Mouse (Mus musculus) CH12.LX (cell line): ENCODE data around the gene Tmem170. TPM values are rescaled to one million over a fixed set of nuclear protein-coding genes. Genes with fewer than 3 reads are reported as not detected.

Experiments
- DNase-seq: peaks from one replicate; pipeline ENCODE4 v3.0.0-alpha.2; 2013; ENCODE audit errors: extremely low read depth
- H3K27ac ChIP-seq: 2 replicates; pipeline ENCODE4 v1.5.1; 2012; ENCODE audit warnings: low read depth, mild to moderate bottlenecking, control low read depth, moderate library complexity; ENCODE audit not compliant: insufficient read depth
- H3K27me3 ChIP-seq: replicated peaks from 2 replicates; pipeline ENCODE3; 2012; ENCODE audit warnings: inconsistent platforms
- H3K36me3 ChIP-seq, 2 experiments: replicated peaks in 1 of 2; 2 replicates each; pipeline versions ENCODE3 to v1.6.1; 2012; ENCODE audit warnings: inconsistent platforms in 1 of 2, low read length in 1 of 2, mild to moderate bottlenecking in 1 of 2, mixed read lengths in 1 of 2, moderate library complexity in 1 of 2; ENCODE audit not compliant: control insufficient read depth in 1 of 2, insufficient read depth in 1 of 2
- H3K4me1 ChIP-seq, 2 experiments: 2 replicates each; pipeline ENCODE4 v1.6.1; 2012; ENCODE audit warnings: inconsistent platforms in 1 of 2, moderate library complexity in 1 of 2; ENCODE audit not compliant: insufficient read depth in 2 of 2, control insufficient read depth in 1 of 2
- H3K4me2 ChIP-seq: 2 replicates; pipeline ENCODE4 v1.6.1; 2012; ENCODE audit warnings: low read depth, mild to moderate bottlenecking, control low read depth; ENCODE audit not compliant: poor library complexity, insufficient read depth, severe bottlenecking
- H3K4me3 ChIP-seq, 3 experiments: fragments of 150-350 bp in 1 of 3; sonication (generic) in 1 of 3; replicated peaks in 1 of 3; 2 replicates each; pipeline versions ENCODE3 to v1.5.1; 2011 to 2012; ENCODE audit warnings: low read depth in 2 of 3, low read length in 2 of 3, mild to moderate bottlenecking in 2 of 3, moderate library complexity in 2 of 3, control low read depth in 1 of 3, improper control_type of control experiment in 1 of 3, inconsistent platforms in 1 of 3, mixed read lengths in 1 of 3; ENCODE audit not compliant: poor library complexity in 1 of 3
- H3K79me2 ChIP-seq: replicated peaks from 2 replicates; pipeline ENCODE4 v1.6.1; 2012; ENCODE audit warnings: mild to moderate bottlenecking, moderate library complexity; ENCODE audit not compliant: control insufficient read depth, poor library complexity, insufficient read depth, severe bottlenecking; ENCODE audit errors: extremely low read depth
- H3K9ac ChIP-seq: 2 replicates; pipeline ENCODE4 v1.6.1; 2012; ENCODE audit warnings: low read depth, mild to moderate bottlenecking, control low read depth, moderate library complexity; ENCODE audit not compliant: insufficient read depth
- H3K9me3 ChIP-seq: replicated peaks from 2 replicates; pipeline ENCODE3; 2012; ENCODE audit warnings: low read length, inconsistent platforms, mixed read lengths
- BHLHE40 ChIP-seq: IDR thresholded peaks from 2 replicates; pipeline ENCODE4 v1.6.1; 2011; ENCODE audit warnings: mild to moderate bottlenecking, low read depth, low read length, improper control_type of control experiment
- CTCF ChIP-seq, 2 experiments: IDR thresholded peaks in 1 of 2; conservative IDR thresholded peaks in 1 of 2; 2 replicates each; pipeline ENCODE4 v1.5.1; 2011 to 2012; ENCODE audit warnings: low read depth in 2 of 2, low read length in 2 of 2, improper control_type of control experiment in 1 of 2, inconsistent platforms in 1 of 2, mild to moderate bottlenecking in 1 of 2, moderate library complexity in 1 of 2
- E2F4 ChIP-seq: IDR thresholded peaks from 2 replicates; pipeline ENCODE4 v1.6.1; 2011; ENCODE audit warnings: low read depth, low read length, improper control_type of control experiment; ENCODE audit not compliant: insufficient replicate concordance
- ETS1 ChIP-seq: conservative IDR thresholded peaks from 2 replicates; pipeline ENCODE4 v1.6.1; 2012; ENCODE audit warnings: low read depth, mild to moderate bottlenecking, inconsistent platforms, low read length, improper control_type of control experiment, moderate library complexity
- HCFC1 ChIP-seq: IDR thresholded peaks from 2 replicates; pipeline ENCODE4 v1.6.1; 2012; ENCODE audit warnings: low read depth, mild to moderate bottlenecking, inconsistent platforms, low read length, improper control_type of control experiment
- IRF4 ChIP-seq: IDR thresholded peaks from 2 replicates; pipeline ENCODE4 v1.6.1; 2014; ENCODE audit warnings: low read depth, mild to moderate bottlenecking, inconsistent platforms, low read length, improper control_type of control experiment
- JUN ChIP-seq: IDR thresholded peaks from 2 replicates; pipeline ENCODE4 v1.6.1; 2011; ENCODE audit warnings: low read depth, mild to moderate bottlenecking, low read length, improper control_type of control experiment, moderate library complexity; ENCODE audit not compliant: insufficient read depth
- JUND ChIP-seq: conservative IDR thresholded peaks from 2 replicates; pipeline ENCODE4 v1.6.1; 2011; ENCODE audit warnings: low read depth, low read length, improper control_type of control experiment
- KAT2A ChIP-seq: IDR thresholded peaks from 2 replicates; pipeline ENCODE4 v1.6.1; 2012; ENCODE audit warnings: low read length, improper control_type of control experiment, inconsistent platforms; ENCODE audit not compliant: insufficient replicate concordance
- MAFK ChIP-seq: IDR thresholded peaks from 2 replicates; pipeline ENCODE4 v1.6.1; 2011; ENCODE audit warnings: low read length, improper control_type of control experiment; ENCODE audit not compliant: insufficient replicate concordance
- MAX ChIP-seq: IDR thresholded peaks from 2 replicates; pipeline ENCODE4 v1.6.1; 2011; ENCODE audit warnings: low read length, improper control_type of control experiment
- MEF2A ChIP-seq: IDR thresholded peaks from 2 replicates; pipeline ENCODE4 v1.6.1; 2014; ENCODE audit warnings: low read depth, mild to moderate bottlenecking, inconsistent platforms, low read length, improper control_type of control experiment, borderline replicate concordance
- MYC ChIP-seq: IDR thresholded peaks from 2 replicates; pipeline ENCODE4 v1.6.1; 2011; ENCODE audit warnings: low read depth, mild to moderate bottlenecking, improper control_type of control experiment, low read length
- NELFE ChIP-seq: IDR thresholded peaks from 2 replicates; pipeline ENCODE4 v1.6.1; 2011; ENCODE audit warnings: low read depth, low read length, improper control_type of control experiment
- NRF1 ChIP-seq: IDR thresholded peaks from 2 replicates; pipeline ENCODE4 v1.6.1; 2014; ENCODE audit warnings: low read depth, mild to moderate bottlenecking, inconsistent platforms, low read length, improper control_type of control experiment, moderate library complexity
- PAX5 ChIP-seq: IDR thresholded peaks from 2 replicates; pipeline ENCODE4 v1.6.1; 2012; ENCODE audit warnings: low read length, inconsistent platforms, mixed read lengths
- POLR2A ChIP-seq: IDR thresholded peaks from 2 replicates; pipeline ENCODE4 v1.6.1; 2011; ENCODE audit warnings: low read depth, mild to moderate bottlenecking, improper control_type of control experiment, low read length
- POLR2AphosphoS2 ChIP-seq: IDR thresholded peaks from 2 replicates; pipeline ENCODE4 v1.6.1; 2011; ENCODE audit warnings: low read depth, low read length, improper control_type of control experiment
- RAD21 ChIP-seq: IDR thresholded peaks from 2 replicates; pipeline ENCODE4 v1.6.1; 2011; ENCODE audit warnings: low read depth, mild to moderate bottlenecking, low read length, improper control_type of control experiment, moderate library complexity
- RCOR1 ChIP-seq: conservative IDR thresholded peaks from 2 replicates; pipeline ENCODE4 v1.6.1; 2012; ENCODE audit warnings: low read depth, mild to moderate bottlenecking, inconsistent platforms, low read length, improper control_type of control experiment
- SIN3A ChIP-seq: IDR thresholded peaks from 2 replicates; pipeline ENCODE4 v1.6.1; 2012; ENCODE audit warnings: low read length, improper control_type of control experiment, inconsistent platforms
- SMC3 ChIP-seq: IDR thresholded peaks from 2 replicates; pipeline ENCODE4 v1.6.1; 2011; ENCODE audit warnings: low read depth, low read length, improper control_type of control experiment
- TBP ChIP-seq: conservative IDR thresholded peaks from 2 replicates; pipeline ENCODE4 v1.6.1; 2011; ENCODE audit warnings: low read depth, low read length, improper control_type of control experiment
- UBTF ChIP-seq: IDR thresholded peaks from 2 replicates; pipeline ENCODE4 v1.6.1; 2012; ENCODE audit warnings: low read depth, mild to moderate bottlenecking, inconsistent platforms, low read length, improper control_type of control experiment, moderate library complexity
- USF2 ChIP-seq: conservative IDR thresholded peaks from 2 replicates; pipeline ENCODE4 v1.6.1; 2011; ENCODE audit warnings: low read depth, low read length, improper control_type of control experiment
- ZMIZ1 ChIP-seq: IDR thresholded peaks from 2 replicates; pipeline ENCODE4 v1.6.1; 2012; ENCODE audit warnings: low read depth, mild to moderate bottlenecking, inconsistent platforms, low read length, improper control_type of control experiment
- ZNF384 ChIP-seq: IDR thresholded peaks from 2 replicates; pipeline ENCODE4 v1.6.1; 2012; ENCODE audit warnings: low read depth, low read length, improper control_type of control experiment, inconsistent platforms
- dilution Hi-C: fragments of 300-500 bp; cut with MboI; formaldehyde crosslinking; loops from 2 replicates; pipeline ENCODE4 v1.14.3; 2020; ENCODE audit warnings: low sequenced_read_pairs; ENCODE audit not compliant: extremely low pct_unique_long_range_greater_than_20kb, extremely low pct_ligation_motif_present
- in situ Hi-C: fragments of 300-500 bp; cut with MboI; formaldehyde crosslinking; loops from 3 replicates; pipeline ENCODE4 v1.14.3; 2019; ENCODE audit warnings: low sequenced_read_pairs, low pct_ligation_motif_present, low pct_unique_long_range_greater_than_20kb, mixed read lengths
- polyA plus RNA-seq: library from polyadenylated mRNA; unstranded; fragments of >175 nt; gene quantifications from 2 replicates; pipeline ENCODE4 v1.2.1, GENCODE M21; 2012; ENCODE audit warnings: low read depth; ENCODE audit not compliant: insufficient read length
- total RNA-seq, 2 experiments: library from RNA; depleted of rRNA; stranded (reverse); fragments of 300-350 nt in 1 of 2; fragments of >200 nt in 1 of 2; gene quantifications; 2 replicates each; pipeline ENCODE4 v1.2.3; 2012 to 2014

The Tmem170 gene
- total and polyA plus RNA-seq, 3 experiments: 1.6 to 2.5 (median 2.4) TPM

DNA sequence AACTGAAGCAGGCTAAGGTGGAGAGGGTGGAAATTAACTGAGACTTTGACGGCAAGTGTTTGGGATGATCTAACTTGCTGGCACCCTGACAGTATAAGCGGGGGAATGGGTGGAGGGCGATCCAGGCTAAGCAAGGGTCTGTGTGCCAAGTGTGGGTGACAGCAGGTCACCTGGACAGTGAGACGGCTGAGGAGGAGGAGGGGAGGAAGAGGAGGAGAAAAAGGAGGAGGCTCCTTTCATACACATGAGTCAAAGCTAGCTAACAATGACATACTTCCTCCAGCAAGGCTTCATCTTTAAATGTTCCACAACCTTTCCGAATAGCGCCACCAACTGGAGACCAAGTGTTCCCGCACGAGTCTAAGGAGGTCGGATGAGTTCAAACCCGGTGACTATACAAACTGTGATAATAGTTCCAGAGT, 46.8 kb upstream of the Tmem170 start:
- H3K4me2 ChIP-seq: peak overlapping the region; percentile 42; the same call in 1 of the 2 replicates
- peak overlapping the region; percentile 16 to 42 (median 36) for H3K4me3 ChIP-seq
- TF ChIP-seq POLR2AphosphoS2 (no peak), JUN (0 out of 2 replicates have a peak, but pooled peaks have one; percentile 23), SIN3A (no peak), ZMIZ1 (no peak), RAD21 (peak; percentile 74), ZNF384 (no peak), IRF4 (peak; percentile 64; the same call in 1 of the 2 replicates), PAX5 (no peak), POLR2A (peak; percentile 52), BHLHE40 (no peak), CTCF (conservative IDR thresholded peaks at IDR 0.05 in 1 of 2, IDR thresholded peaks at IDR 0.05 in 1 of 2; ENCODE audit: low read depth in 2 of 2, low read length in 2 of 2) (peak; percentile 67 to 85), HCFC1 (peak; percentile 52), MAX (peak; percentile 64; the same call in 1 of the 2 replicates), NELFE (0 out of 2 replicates have a peak, but pooled peaks have one; percentile 35), SMC3 (peak; percentile 57), ETS1 (0 out of 2 replicates have a peak, but pooled peaks have one; percentile 15), USF2 (no peak), MEF2A (no peak), MYC (peak; percentile 84), RCOR1 (no peak), TBP (peak; percentile 60; the same call in 1 of the 2 replicates)
- in situ Hi-C loops (no loop called here), dilution Hi-C loops (no loop called here)
- peaks cover 0 to 4% of the 10 kb centered on the region in 2 experiments; a peak in 2 of 4 replicates for H3K4me1 ChIP-seq
- no peaks in the 10 kb centered on the region for H3K79me2 ChIP-seq
- H3K27ac ChIP-seq: no peak overlapping the region
- no peaks in the 10 kb centered on the region for H3K9me3 ChIP-seq
- H3K27me3 ChIP-seq: no peaks in the 10 kb centered on the region
- peak; percentile 89 for DNase-seq
- H3K36me3 ChIP-seq: no peaks in the 10 kb centered on the region
- no peak overlapping the region; the same call in 1 of the 2 replicates for H3K9ac ChIP-seq

- Histone ChIP-seq H3K4me1 (peaks cover 0 to 4% of the 10 kb centered on the region in 2 experiments; a peak in 2 of 4 replicates), H3K27ac (no peak overlapping the region), H3K79me2 (no peaks in the 10 kb centered on the region)
- no peak for DNase-seq
- TF ChIP-seq JUND: no peak
- TF ChIP-seq MAFK: no peak
- TF ChIP-seq E2F4: no peak
- no peak for TF ChIP-seq POLR2AphosphoS2
- TF ChIP-seq NRF1: no peak
- TF ChIP-seq SMC3: no peak
- TF ChIP-seq UBTF: no peak
- TF ChIP-seq HCFC1: no peak
- TF ChIP-seq KAT2A: no peak
- TF ChIP-seq, all 38 proteins: peak for 0
- Histone ChIP-seq H3K9ac (no peak overlapping the region), H3K4me2 (no peak overlapping the region), H3K27me3 (no peaks in the 10 kb centered on the region), H3K4me3 (no peak overlapping the region), H3K36me3 (peaks cover 0 to 3% of the 10 kb centered on the region in 2 experiments), H3K9me3 (no peaks in the 10 kb centered on the region)
- dilution Hi-C loops: no loop called here
- in situ Hi-C loops: no loop called here
These were observed 44.4 kb upstream of the Tmem170 start for GRCm38 (mm10) chr8:111920971-111921370.
